Mouse (Mus musculus) T-helper 17 cell (primary cell): ENCODE results near the gene Runx2.

ENCODE experiments used
- in situ Hi-C, 2 experiments: fragments of 300-600 bp; cut with MboI, MseI; formaldehyde crosslinking; loops; 1 replicate in 1 of 2; 2 replicates in 1 of 2; pipeline ENCODE4 v1.15.1; 2025; ENCODE audit warnings: high pct_unique_total_duplicates in 2 of 2

Runx2 gene

DNA sequence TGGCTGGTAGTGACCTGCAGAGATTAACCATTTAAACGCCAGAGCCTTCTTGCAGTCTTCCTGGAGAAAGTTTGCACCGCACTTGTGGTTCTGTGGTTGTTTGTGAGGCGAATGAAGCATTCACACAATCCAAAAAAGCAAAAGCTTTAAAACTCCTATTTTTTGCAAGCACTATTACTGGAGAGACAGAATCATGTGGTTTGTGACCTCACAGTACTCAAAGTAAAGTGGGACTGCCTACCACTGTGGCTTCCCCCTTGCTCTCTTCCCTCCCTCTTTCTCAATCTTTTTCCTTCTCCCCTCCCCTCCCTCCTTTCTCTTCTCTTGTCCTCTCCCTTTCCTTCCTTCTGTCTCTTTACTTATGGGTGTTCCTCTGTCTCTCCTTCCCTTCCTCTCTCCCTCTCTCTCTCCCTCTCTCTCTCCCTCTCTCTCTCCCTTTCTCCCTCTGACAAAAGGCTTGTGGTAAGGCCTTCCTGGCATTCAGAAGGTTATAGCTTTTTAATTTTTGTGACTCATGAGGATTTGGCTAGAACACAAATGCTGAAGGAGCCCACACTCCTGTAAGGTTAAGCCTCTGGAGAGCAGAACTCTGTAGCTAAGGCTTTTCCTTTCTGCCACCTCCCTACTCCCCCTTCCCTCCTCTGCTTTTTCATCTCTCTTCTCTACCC, at the start of gene Runx2:
Gene Runx2 (minus strand): TSS at position 290 of the 668 bp plus-strand sequence.
- in situ Hi-C loops, result loop anchor here in 1 of 2 experiments (10.0 kb wide), 1 partner anchor 980 kb away; no protein-coding TSS in a partner anchor

DNA sequence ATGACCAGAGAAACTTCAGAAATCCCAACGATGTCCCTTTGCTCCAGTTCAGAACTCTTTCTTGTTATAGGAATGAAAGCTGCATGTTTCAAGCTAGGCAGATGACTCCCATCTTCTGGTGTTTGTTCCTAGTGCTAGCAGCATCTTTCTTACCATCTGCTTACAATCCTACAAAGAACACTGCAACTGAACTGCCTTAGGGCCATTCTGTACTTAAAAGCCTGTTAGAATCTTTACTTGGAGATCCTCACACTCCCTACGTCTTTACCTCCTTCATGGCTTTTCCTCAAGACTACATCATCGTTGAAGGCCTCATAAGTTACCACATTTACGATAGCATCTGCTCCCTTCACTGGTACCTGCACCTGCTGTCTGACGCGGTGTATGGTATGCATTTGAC, 48.6 kb upstream of the Runx2 start:
- in situ Hi-C loops, result no loop called here

DNA sequence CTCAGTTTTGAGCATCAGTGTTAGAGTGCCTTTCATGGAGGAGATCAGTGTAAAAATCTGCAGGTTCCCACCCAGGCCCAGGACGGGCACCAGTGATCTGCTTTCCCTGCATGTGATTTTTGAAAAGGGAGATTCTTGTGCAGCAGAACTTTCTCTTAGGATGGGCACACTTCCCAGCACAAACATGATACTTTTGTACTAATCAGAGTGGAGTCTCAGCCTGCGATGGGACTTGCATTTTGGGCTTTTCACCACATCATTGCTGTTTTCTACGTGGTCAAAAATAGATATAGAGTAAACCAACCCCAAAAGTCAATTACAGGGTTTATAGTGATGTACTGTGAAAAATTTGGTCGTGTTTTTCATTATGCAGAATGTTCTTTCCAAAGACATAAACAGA, 27.6 kb upstream of the Runx2 start:
- in situ Hi-C loops, result no loop called here

DNA sequence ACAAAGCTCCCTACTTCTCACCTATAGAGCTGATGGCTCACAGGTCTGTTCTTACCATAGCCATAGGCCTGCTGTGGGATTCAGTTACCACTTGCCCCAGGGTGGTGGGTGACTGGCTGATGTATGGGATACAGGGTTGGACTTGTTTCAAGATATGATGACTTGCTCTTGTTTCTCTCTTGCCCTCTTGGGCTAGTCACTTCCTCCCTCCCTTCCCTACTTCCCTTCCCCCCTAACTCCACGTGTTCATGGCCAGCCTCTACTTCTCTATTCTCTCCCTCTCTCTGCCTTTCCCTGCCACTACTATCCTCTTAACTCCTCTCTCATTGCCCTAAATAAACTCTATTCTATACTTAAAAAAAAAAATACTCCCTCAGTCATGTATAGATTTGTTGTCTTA, 16.6 kb upstream of the Runx2 start:
- in situ Hi-C loops, result loop anchor here in 1 of 2 experiments (5.0 kb wide), 1 partner anchor 84 kb away; no protein-coding TSS in a partner anchor

DNA sequence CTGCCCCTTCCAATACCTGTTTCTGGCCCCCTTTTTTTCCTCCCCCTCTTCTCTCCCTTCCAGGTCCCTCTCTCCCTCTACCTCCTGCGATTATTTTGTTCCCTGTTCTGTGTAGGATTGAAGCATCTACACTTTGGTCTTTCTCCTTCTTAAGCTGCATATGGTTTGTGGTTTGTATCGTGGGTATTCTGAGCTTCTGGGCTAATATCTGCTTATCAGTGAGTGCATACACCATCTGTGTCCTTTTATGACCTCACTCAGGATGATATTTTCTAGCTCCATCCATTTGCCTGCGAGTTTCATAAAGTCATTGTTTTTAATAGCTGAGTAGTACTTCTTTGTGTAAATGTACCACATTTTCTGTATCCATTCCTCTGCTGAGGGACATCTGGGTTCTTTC, 15.0 kb upstream of the Runx2 start:
- in situ Hi-C loops, result loop anchor here in 1 of 2 experiments (5.0 kb wide), 1 partner anchor 82 kb away; no protein-coding TSS in a partner anchor

DNA sequence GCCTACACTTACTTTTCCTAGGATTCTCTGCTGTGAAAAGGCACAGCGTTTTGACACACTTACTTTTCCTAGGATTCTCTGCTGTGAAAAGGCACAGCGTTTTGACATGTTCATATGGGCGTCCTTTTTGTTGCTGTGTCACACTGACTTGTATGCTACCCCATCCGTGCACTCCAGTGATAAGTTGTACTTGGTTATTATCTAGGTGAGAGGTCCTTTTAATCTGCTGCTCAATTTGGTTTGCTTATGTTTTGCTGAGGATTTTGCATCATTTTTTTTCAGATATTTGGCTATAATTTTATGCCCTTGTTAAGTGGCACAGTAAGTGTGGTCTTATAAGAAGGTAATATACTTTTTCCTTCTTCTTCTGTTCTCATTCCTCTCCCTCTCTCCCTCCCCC, 13.4 kb upstream of the Runx2 start:
- in situ Hi-C loops, result loop anchor here in 1 of 2 experiments (5.0 kb wide), 1 partner anchor 81 kb away; no protein-coding TSS in a partner anchor

DNA sequence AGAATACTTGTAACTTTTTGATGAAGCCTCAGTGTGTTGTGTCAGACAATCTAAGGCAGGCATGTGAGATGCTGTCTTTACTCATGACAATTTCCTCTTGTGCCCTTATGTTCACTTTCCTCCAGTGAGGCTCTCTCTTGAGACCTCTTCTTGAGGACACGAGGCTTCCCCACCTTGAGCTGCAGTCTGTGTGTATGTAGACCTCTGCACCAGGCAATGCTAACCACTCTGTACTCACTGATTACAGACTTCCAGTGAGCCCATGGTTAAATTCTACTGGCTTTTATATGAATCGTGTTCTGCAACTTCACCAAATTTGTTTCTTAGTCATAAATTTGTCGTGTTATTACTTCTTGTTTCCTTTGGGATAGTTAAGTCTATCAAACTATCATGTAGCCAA, 12.5 kb upstream of the Runx2 start:
- in situ Hi-C loops, result loop anchor here in 1 of 2 experiments (5.0 kb wide), 1 partner anchor 80 kb away; no protein-coding TSS in a partner anchor

DNA sequence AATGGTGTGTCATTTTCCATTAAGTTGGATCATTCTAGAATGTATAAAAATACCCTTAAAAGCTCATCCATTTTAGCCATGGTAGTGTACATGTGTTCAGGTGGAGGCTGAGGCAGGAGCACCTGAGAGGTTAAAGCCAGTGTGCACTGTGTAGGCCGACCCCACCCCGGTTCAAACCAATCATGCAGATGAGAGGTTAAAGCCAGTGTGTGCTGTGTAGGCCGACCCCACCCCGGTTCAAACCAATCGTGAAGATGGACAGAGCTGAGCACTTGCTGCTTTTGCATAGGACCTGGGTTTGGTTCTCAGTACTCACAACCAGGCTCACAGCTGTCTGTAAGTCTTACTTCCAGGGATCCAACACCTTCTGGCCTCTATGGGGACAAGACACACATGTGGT, 7.3 kb upstream of the Runx2 start:
- in situ Hi-C loops, result no loop called here

DNA sequence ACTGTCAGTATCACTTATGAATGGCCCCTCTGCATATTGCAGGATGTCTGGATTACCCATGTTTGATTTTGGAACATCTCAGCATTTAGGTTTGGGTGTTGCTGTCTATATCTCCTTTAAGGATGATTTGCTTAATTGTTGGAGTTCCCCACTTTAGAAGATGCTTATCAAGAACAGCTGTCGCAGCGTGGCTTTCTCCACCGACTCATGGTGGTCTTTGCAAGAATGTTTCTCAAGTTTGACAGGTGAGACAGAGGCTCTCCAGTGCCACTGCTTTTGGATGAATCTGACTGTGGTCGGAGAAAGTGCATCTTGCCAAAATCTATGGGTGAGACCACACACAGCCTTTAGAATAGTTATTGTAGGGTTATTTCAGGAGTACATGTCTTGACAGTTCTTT, 5.2 kb upstream of the Runx2 start:
- in situ Hi-C loops, result loop anchor here in 1 of 2 experiments (10.0 kb wide), 1 partner anchor 975 kb away; no protein-coding TSS in a partner anchor

DNA sequence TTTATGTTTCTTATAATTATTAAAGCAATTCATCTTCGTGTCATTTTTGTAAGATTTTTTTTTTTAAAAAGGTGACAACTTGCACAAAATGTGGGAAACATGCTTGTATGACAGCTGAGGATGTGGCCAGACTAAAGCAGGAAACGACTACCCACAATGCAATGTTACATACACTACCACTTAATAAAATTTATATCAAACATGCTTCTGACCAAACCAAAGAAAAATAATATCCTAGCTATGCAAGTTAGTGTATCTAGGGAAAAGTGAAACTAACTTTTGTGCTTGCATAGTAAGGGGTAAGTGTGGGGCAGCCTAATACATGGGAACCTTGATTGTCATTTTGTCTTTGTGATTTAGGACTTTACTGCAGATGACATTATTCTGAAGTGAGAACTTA, 4.2 kb upstream of the Runx2 start:
- in situ Hi-C loops, result loop anchor here in 1 of 2 experiments (10.0 kb wide), 1 partner anchor 976 kb away; no protein-coding TSS in a partner anchor

DNA sequence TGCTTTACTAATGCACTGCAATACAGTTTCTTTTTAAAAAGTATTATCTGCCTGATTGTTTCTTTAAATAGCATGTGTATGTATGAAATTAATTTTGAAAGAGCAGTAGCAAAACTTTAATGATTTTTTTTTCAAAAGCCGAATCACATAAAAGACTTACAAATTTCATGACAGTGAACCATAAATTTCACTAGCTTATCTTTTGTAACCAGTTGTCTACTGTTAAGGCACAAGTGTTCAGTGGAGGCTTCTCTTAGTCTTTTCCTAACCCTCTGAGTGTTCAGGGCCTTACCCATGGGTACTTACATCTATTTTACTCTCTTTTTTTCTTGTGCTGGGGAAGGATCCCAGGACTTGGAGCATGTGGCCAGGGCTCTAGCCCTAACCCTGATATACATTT, 7.6 kb downstream of the Runx2 start:
- in situ Hi-C loops, result no loop called here

DNA sequence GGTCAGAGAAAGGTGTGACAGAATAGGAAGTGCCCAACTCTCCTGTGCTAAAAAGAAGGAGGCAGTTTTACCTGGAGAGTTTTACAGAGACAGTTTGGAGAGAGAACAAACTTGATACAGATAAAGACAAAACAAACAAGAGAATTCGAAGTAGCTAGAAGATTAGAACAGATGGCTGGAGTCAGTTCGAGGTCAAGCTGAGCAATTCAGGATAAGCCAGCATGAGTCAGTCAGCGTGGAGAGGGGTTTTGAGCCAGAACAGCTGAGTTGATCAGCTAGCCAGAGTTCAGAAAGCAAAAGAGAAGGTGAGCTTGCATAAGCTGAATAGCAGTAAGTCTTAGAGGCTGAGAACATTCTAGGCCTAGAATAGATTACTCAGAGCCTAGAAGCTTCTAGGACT, 17.3 kb downstream of the Runx2 start:
- in situ Hi-C loops, result no loop called here

DNA sequence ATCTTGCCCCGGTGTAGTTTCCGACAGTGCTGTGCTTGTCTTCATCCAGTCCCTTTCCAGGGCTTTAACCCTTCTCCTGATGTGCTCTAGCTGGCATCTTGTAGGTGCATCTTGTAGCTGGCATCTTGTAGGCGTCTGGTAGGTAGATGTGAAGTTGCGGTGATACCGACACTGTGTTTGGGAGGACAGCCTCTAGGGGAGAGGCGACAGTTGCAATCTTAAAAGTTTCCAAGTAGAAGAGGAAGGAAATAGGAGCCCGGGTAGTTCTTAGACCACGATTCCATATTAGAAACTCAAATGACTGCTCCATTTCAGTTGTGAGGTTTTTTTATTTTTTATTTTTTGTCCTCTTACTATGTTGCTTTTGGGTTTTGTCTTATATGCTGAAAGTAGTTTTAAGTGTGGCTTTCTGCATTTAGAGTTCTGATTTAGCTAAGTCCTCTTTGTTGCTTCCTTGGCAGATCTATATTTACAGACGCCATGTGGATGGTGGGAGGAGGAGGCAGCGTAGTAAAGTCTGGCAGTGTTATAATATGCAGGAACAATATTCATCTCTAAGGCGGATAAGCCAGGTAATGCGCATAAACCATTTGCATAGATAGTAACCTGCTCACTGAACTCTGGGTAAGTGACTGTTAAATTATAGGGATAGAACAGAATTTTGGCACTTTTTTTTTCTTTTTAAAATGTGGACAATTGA, 22.2 kb downstream of the Runx2 start:
- in situ Hi-C loops, result no loop called here

DNA sequence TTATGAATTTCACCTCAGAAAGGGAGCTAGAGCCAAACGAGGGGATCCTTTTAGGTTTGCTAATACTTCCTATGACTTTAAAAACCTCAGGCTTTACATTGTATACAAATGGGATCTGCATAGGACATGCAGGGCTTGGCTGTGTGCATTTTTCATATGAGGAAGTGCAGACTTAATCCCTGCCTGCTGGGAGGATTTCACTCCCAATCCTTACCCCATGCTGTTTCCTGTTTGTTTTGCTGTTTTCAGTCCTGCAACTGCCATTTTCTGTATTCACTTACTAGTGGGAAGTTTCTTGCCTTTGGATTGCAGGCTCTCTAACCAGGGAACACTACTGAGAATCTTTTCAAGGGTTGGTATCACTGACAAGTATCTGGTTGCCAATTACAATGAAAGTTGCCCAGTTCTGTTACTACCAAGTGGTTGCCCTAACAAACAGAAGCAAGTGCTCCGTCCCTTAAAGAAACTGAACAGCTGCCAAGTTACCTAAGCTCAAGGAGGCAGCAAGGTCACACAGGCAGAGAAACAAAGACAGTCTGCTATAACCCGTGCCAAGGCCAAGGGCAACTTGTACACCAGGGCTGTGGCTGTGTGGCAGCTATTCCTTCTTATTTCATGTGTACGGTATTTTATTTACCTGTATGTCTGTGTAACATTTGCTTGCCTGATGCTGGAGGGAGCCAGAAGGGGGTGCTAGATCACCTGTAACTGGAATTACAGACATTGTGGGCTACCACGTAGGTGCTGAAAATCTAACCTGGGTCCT, 25.4 kb downstream of the Runx2 start:
- in situ Hi-C loops, result no loop called here

DNA sequence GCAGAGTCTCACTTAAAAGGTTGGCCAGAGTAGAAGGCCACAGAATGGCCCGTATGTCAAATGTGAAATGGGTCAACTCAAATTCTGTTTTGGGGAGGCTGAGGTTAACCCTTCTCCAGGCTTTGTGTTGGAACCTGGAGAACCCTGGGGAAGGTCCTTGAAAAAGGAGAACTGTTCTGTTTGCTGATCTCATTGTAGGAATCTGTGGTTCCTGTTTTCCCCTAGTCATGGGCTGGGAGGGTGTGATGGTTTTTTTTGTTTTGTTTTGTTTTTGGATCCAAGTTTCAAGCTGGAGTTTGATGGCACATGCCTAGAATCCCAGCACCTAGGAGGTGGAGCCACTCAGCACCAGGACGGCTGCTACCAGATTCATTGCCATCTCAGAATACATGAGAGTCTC, 31.5 kb downstream of the Runx2 start:
- in situ Hi-C loops, result no loop called here

DNA sequence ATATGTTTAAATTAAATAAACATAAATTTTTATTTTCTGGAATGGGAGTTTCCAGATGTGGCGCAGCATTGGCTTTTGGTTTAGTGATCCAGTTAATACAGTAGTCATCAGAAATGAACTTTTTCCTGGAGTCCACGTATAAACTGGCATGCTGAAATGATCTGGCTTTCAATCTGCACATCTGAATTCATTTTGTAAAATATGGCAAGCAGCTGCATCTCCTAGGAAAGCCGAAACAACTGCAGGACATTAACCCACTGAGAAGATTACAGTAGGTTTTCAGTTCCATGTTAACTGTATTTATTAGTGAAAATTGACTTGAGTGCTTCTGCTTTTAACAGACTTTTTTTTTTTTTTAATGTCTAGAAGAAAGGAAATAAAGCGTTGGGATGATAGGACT, 32.2 kb downstream of the Runx2 start:
- in situ Hi-C loops, result no loop called here

DNA sequence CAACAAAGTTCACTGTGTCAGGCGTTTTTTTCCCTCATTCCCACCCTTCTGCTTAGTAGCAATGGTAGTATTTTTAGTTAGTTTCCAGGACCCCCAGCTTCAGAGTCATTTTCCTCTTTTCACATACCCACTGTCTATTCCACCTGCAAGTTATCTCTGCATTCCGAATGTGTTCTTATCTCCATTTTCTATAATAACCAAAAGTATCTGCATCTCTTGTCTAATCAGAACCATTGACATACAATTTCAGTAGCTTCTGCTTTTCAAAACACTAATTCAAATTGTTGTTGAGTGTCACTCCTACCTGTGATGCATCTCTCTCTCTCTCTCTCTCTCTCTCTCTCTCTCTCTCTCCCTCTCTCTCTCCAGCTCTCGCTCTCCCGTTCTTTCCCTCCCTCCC, 34.2 kb downstream of the Runx2 start:
- in situ Hi-C loops, result no loop called here

DNA sequence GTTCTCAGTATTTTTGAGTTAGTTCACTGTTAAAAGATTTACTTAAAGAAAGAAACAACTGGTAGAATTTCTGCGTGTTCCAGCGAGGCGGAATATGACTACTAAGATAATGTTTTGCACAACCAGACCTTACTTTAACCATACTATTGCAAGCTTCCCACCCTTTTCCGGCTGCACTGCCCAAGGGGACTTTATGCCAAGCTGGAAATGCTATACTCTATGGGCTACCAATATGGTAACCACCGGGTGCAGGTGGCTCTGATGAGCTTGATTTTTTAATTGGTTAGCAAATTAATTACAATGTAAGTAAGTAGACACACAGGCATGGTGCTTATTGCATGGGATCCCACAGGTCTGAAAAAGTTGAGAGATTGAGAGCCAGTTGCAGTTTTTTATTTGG, 36.5 kb downstream of the Runx2 start:
- in situ Hi-C loops, result no loop called here

DNA sequence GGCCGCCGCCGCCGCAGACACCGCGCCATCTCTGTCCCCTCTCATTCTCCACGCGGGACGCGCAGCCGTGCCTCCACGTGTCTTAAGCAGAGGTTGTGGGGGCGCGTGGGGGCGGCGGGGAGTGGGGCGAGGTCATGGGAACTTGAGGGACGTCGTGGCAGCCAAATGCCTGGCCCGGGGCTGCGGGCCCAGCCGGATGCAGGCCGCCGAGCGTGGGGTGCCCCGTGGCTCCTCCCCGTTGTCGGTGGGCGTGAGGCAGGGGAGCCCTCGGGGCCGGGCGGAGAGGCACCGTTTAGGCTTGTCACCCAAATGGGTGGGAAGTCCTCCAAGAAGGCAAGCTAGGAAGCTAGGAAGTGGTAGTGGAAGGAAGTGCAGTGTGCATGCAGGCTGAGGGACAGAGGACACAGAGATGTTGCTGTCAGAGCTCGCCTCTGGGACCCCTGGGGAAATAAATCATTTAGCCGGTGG, 37.2 kb downstream of the Runx2 start:
- in situ Hi-C loops, result no loop called here

DNA sequence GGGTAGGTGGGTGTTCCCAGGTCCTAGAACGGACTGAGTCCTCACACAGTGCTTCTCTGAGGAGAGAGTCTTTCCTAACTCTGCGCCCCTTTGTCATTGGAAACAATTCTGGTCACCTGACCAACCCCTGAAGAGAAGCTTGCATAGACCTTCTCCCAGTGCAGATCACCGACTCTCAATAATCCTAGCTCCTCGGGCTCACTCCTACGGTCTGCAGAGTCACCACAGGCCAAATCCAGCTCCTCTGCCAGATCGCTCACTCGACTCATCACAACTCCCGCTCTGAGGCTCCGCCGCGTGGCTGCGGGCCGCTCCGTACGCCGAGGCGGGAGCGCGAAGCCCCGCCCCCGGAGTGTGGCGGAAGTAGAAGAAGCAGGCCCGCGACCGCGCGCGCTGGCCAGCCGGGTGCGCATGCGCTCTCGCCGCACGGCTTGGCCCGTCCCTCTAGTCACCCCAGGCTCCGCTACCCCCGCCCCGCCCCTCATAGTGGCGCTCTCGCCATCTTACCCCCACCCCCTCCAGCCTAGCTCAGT, 37.8 kb downstream of the Runx2 start, which contains the start of gene Supt3:
Gene Supt3 (plus strand): TSS at position 415 of the 533 bp plus-strand sequence.
- in situ Hi-C loops, result no loop called here

DNA sequence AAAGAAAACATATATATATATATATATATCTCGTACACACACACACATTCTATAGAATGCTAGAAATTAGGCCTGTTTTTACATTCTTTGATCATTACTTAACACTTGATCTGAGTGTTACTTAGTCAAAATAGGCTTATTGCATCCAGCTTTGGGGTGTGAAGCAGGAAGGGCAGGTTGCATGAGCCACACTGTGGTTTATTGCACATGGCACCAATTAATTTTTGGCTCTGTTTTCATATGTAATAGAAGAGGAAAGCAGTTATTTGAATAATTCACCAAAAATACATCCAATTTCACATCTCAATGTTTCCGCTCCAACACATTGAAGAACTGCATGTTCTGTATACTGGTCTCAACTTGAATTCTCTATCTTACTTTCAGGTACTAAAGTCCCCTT, 42.0 kb downstream of the Runx2 start:
- in situ Hi-C loops, result no loop called here

DNA sequence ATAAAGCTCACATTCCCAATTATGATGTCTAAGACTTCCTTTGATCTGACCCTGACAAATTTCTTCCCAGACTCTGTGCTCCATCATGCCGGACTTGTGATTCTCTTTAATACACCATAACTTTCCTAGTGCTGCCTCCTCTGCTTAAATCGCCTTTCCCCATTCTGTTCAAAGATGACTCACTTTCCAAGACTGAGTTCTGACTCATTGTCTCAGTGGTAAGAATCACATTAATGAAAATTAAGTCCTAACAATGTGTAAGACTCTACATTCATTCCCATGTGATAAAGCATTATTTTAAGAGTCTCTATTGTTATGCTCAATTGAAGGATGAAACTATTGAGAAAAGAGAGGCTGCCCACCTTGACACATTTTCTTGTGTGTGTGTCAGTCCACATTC, 43.7 kb downstream of the Runx2 start:
- in situ Hi-C loops, result no loop called here
